Mouse (Mus musculus) CH12.LX (cell line): Measurements from ENCODE around the gene Gas8. TPM values are rescaled to one million over a fixed set of nuclear protein-coding genes. Genes with fewer than 3 reads are reported as not detected.

Source experiments
- DNase-seq: peaks from one replicate; pipeline ENCODE4 v3.0.0-alpha.2; 2013; ENCODE audit errors: extremely low read depth
- H3K27ac ChIP-seq: 2 replicates; pipeline ENCODE4 v1.5.1; 2012; ENCODE audit warnings: low read depth, mild to moderate bottlenecking, control low read depth, moderate library complexity; ENCODE audit not compliant: insufficient read depth
- H3K27me3 ChIP-seq: replicated peaks from 2 replicates; pipeline ENCODE3; 2012; ENCODE audit warnings: inconsistent platforms
- H3K36me3 ChIP-seq, 2 experiments: replicated peaks in 1 of 2; 2 replicates each; pipeline versions ENCODE3 to v1.6.1; 2012; ENCODE audit warnings: inconsistent platforms in 1 of 2, low read length in 1 of 2, mild to moderate bottlenecking in 1 of 2, mixed read lengths in 1 of 2, moderate library complexity in 1 of 2; ENCODE audit not compliant: control insufficient read depth in 1 of 2, insufficient read depth in 1 of 2
- H3K4me1 ChIP-seq, 2 experiments: 2 replicates each; pipeline ENCODE4 v1.6.1; 2012; ENCODE audit warnings: inconsistent platforms in 1 of 2, moderate library complexity in 1 of 2; ENCODE audit not compliant: insufficient read depth in 2 of 2, control insufficient read depth in 1 of 2
- H3K4me2 ChIP-seq: 2 replicates; pipeline ENCODE4 v1.6.1; 2012; ENCODE audit warnings: low read depth, mild to moderate bottlenecking, control low read depth; ENCODE audit not compliant: poor library complexity, insufficient read depth, severe bottlenecking
- H3K4me3 ChIP-seq, 3 experiments: fragments of 150-350 bp in 1 of 3; sonication (generic) in 1 of 3; replicated peaks in 1 of 3; 2 replicates each; pipeline versions ENCODE3 to v1.5.1; 2011 to 2012; ENCODE audit warnings: low read depth in 2 of 3, low read length in 2 of 3, mild to moderate bottlenecking in 2 of 3, moderate library complexity in 2 of 3, control low read depth in 1 of 3, improper control_type of control experiment in 1 of 3, inconsistent platforms in 1 of 3, mixed read lengths in 1 of 3; ENCODE audit not compliant: poor library complexity in 1 of 3
- H3K79me2 ChIP-seq: replicated peaks from 2 replicates; pipeline ENCODE4 v1.6.1; 2012; ENCODE audit warnings: mild to moderate bottlenecking, moderate library complexity; ENCODE audit not compliant: control insufficient read depth, poor library complexity, insufficient read depth, severe bottlenecking; ENCODE audit errors: extremely low read depth
- H3K9ac ChIP-seq: 2 replicates; pipeline ENCODE4 v1.6.1; 2012; ENCODE audit warnings: low read depth, mild to moderate bottlenecking, control low read depth, moderate library complexity; ENCODE audit not compliant: insufficient read depth
- H3K9me3 ChIP-seq: replicated peaks from 2 replicates; pipeline ENCODE3; 2012; ENCODE audit warnings: low read length, inconsistent platforms, mixed read lengths
- BHLHE40 ChIP-seq: IDR thresholded peaks from 2 replicates; pipeline ENCODE4 v1.6.1; 2011; ENCODE audit warnings: mild to moderate bottlenecking, low read depth, low read length, improper control_type of control experiment
- CHD2 ChIP-seq: IDR thresholded peaks from 2 replicates; pipeline ENCODE4 v1.6.1; 2011; ENCODE audit warnings: low read length, improper control_type of control experiment
- CTCF ChIP-seq, 2 experiments: IDR thresholded peaks in 1 of 2; conservative IDR thresholded peaks in 1 of 2; 2 replicates each; pipeline ENCODE4 v1.5.1; 2011 to 2012; ENCODE audit warnings: low read depth in 2 of 2, low read length in 2 of 2, improper control_type of control experiment in 1 of 2, inconsistent platforms in 1 of 2, mild to moderate bottlenecking in 1 of 2, moderate library complexity in 1 of 2
- ELF1 ChIP-seq: IDR thresholded peaks from 2 replicates; pipeline ENCODE4 v1.6.1; 2014; ENCODE audit warnings: low read depth, mild to moderate bottlenecking, inconsistent platforms, low read length, improper control_type of control experiment
- EP300 ChIP-seq: IDR thresholded peaks from 2 replicates; pipeline ENCODE4 v1.6.1; 2011; ENCODE audit warnings: low read length, improper control_type of control experiment
- GABPA ChIP-seq: IDR thresholded peaks from 2 replicates; pipeline ENCODE4 v1.6.1; 2012; ENCODE audit warnings: low read depth, low read length, improper control_type of control experiment, inconsistent platforms; ENCODE audit not compliant: insufficient replicate concordance
- HCFC1 ChIP-seq: IDR thresholded peaks from 2 replicates; pipeline ENCODE4 v1.6.1; 2012; ENCODE audit warnings: low read depth, mild to moderate bottlenecking, inconsistent platforms, low read length, improper control_type of control experiment
- IRF4 ChIP-seq: IDR thresholded peaks from 2 replicates; pipeline ENCODE4 v1.6.1; 2014; ENCODE audit warnings: low read depth, mild to moderate bottlenecking, inconsistent platforms, low read length, improper control_type of control experiment
- MAFK ChIP-seq: IDR thresholded peaks from 2 replicates; pipeline ENCODE4 v1.6.1; 2011; ENCODE audit warnings: low read length, improper control_type of control experiment; ENCODE audit not compliant: insufficient replicate concordance
- MAX ChIP-seq: IDR thresholded peaks from 2 replicates; pipeline ENCODE4 v1.6.1; 2011; ENCODE audit warnings: low read length, improper control_type of control experiment
- MXI1 ChIP-seq: IDR thresholded peaks from 2 replicates; pipeline ENCODE4 v1.6.1; 2011; ENCODE audit warnings: mild to moderate bottlenecking, low read depth, low read length, improper control_type of control experiment
- MYC ChIP-seq: IDR thresholded peaks from 2 replicates; pipeline ENCODE4 v1.6.1; 2011; ENCODE audit warnings: low read depth, mild to moderate bottlenecking, improper control_type of control experiment, low read length
- PAX5 ChIP-seq: IDR thresholded peaks from 2 replicates; pipeline ENCODE4 v1.6.1; 2012; ENCODE audit warnings: low read length, inconsistent platforms, mixed read lengths
- POLR2A ChIP-seq: IDR thresholded peaks from 2 replicates; pipeline ENCODE4 v1.6.1; 2011; ENCODE audit warnings: low read depth, mild to moderate bottlenecking, improper control_type of control experiment, low read length
- POLR2AphosphoS2 ChIP-seq: IDR thresholded peaks from 2 replicates; pipeline ENCODE4 v1.6.1; 2011; ENCODE audit warnings: low read depth, low read length, improper control_type of control experiment
- RAD21 ChIP-seq: IDR thresholded peaks from 2 replicates; pipeline ENCODE4 v1.6.1; 2011; ENCODE audit warnings: low read depth, mild to moderate bottlenecking, low read length, improper control_type of control experiment, moderate library complexity
- RCOR1 ChIP-seq: conservative IDR thresholded peaks from 2 replicates; pipeline ENCODE4 v1.6.1; 2012; ENCODE audit warnings: low read depth, mild to moderate bottlenecking, inconsistent platforms, low read length, improper control_type of control experiment
- SMC3 ChIP-seq: IDR thresholded peaks from 2 replicates; pipeline ENCODE4 v1.6.1; 2011; ENCODE audit warnings: low read depth, low read length, improper control_type of control experiment
- TBP ChIP-seq: conservative IDR thresholded peaks from 2 replicates; pipeline ENCODE4 v1.6.1; 2011; ENCODE audit warnings: low read depth, low read length, improper control_type of control experiment
- TCF12 ChIP-seq: IDR thresholded peaks from 2 replicates; pipeline ENCODE4 v1.6.1; 2014; ENCODE audit warnings: low read depth, mild to moderate bottlenecking, inconsistent platforms, low read length, improper control_type of control experiment
- UBTF ChIP-seq: IDR thresholded peaks from 2 replicates; pipeline ENCODE4 v1.6.1; 2012; ENCODE audit warnings: low read depth, mild to moderate bottlenecking, inconsistent platforms, low read length, improper control_type of control experiment, moderate library complexity
- ZC3H11A ChIP-seq: IDR thresholded peaks from 2 replicates; pipeline ENCODE4 v1.6.1; 2012; ENCODE audit warnings: low read depth, mild to moderate bottlenecking, inconsistent platforms, low read length, improper control_type of control experiment
- ZKSCAN1 ChIP-seq: IDR thresholded peaks from 2 replicates; pipeline ENCODE4 v1.6.1; 2012; ENCODE audit warnings: low read depth, inconsistent platforms, low read length, improper control_type of control experiment, borderline replicate concordance
- dilution Hi-C: fragments of 300-500 bp; cut with MboI; formaldehyde crosslinking; loops from 2 replicates; pipeline ENCODE4 v1.14.3; 2020; ENCODE audit warnings: low sequenced_read_pairs; ENCODE audit not compliant: extremely low pct_unique_long_range_greater_than_20kb, extremely low pct_ligation_motif_present
- in situ Hi-C: fragments of 300-500 bp; cut with MboI; formaldehyde crosslinking; loops from 3 replicates; pipeline ENCODE4 v1.14.3; 2019; ENCODE audit warnings: low sequenced_read_pairs, low pct_ligation_motif_present, low pct_unique_long_range_greater_than_20kb, mixed read lengths
- polyA plus RNA-seq: library from polyadenylated mRNA; unstranded; fragments of >175 nt; gene quantifications from 2 replicates; pipeline ENCODE4 v1.2.1, GENCODE M21; 2012; ENCODE audit warnings: low read depth; ENCODE audit not compliant: insufficient read length
- total RNA-seq, 2 experiments: library from RNA; depleted of rRNA; stranded (reverse); fragments of 300-350 nt in 1 of 2; fragments of >200 nt in 1 of 2; gene quantifications; 2 replicates each; pipeline ENCODE4 v1.2.3; 2012 to 2014

Gene Gas8
- total and polyA plus RNA-seq, 3 experiments, result 6.0 to 22.0 (median 15.2) TPM

DNA sequence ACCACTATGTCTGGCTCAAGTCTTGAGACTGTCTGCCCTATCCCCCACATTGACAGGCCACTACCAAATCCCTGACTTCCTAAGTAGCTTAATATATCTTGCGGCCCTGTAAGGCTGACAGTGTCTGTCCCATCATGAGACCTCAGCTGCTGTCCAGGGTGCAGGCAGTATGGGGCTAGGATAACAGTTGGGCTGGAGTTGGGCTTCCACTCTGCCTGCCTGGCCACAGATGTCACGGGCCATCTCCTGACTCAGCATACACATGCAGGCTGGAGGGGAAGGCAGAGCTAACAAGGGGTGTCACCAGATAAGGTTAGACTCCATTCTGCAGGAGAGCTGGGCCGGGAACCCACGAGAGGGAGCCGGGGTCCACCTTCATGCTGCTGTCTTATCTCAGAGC lies 11.5 kb upstream of the Gas8 start:
- Histone ChIP-seq H3K27ac (no peak overlapping the region), H3K9me3 (peaks cover 11% of the 10 kb centered on the region), H3K4me3 (no peak overlapping the region), H3K36me3 (peaks cover 44 to 84% of the 10 kb centered on the region in 2 experiments), H3K27me3 (no peaks in the 10 kb centered on the region), H3K9ac (no peak overlapping the region), H3K4me2 (no peak overlapping the region), H3K4me1 (no peaks in the 10 kb centered on the region), H3K79me2 (no peaks in the 10 kb centered on the region)
- in situ Hi-C loops (no loop called here), dilution Hi-C loops (no loop called here)
- TF ChIP-seq EP300 (no peak), ZC3H11A (no peak), HCFC1 (no peak), UBTF (no peak), POLR2AphosphoS2 (no peak), ELF1 (no peak), ZKSCAN1 (no peak), BHLHE40 (no peak), MAFK (no peak), SMC3 (no peak), RCOR1 (no peak), PAX5 (no peak), RAD21 (no peak), CHD2 (no peak), GABPA (no peak), POLR2A (no peak), TBP (no peak), IRF4 (no peak), TCF12 (no peak), MAX (no peak)
- no peak for DNase-seq

DNA sequence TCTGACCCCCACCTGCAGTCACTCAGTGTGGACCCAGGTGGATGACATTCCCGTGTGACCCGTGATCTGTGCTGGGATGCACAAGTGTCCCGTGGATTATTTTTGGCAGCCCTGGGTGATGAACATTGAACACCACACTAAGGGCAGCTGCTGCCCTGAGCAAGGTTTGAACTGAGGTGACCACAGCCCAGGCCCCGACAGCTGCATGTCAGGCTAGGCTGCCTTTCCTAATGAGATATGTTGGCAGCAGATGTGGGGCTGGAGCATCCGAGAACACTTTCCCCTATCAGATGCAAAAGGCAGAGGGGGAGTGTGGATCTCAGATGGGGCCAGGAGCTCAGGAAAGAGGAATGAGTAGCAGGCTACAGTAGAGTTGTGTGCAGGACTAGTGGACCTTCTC lies 7.8 kb upstream of the Gas8 start:
- Histone ChIP-seq H3K79me2 (no peaks in the 10 kb centered on the region), H3K9me3 (no peaks in the 10 kb centered on the region), H3K27me3 (peaks cover 32% of the 10 kb centered on the region), H3K27ac (no peak overlapping the region), H3K9ac (no peak overlapping the region), H3K4me2 (no peak overlapping the region), H3K4me3 (no peak overlapping the region), H3K4me1 (peaks cover 0 to 6% of the 10 kb centered on the region in 2 experiments; a peak in 2 of 4 replicates), H3K36me3 (peaks cover 21 to 48% of the 10 kb centered on the region in 2 experiments)
- DNase-seq, result no peak
- in situ Hi-C loops (no loop called here), dilution Hi-C loops (no loop called here)
- TF ChIP-seq MXI1, result no peak
- no peak for TF ChIP-seq CTCF (conservative IDR thresholded peaks at IDR 0.05 in 1 of 2, IDR thresholded peaks at IDR 0.05 in 1 of 2; ENCODE audit: low read depth in 2 of 2, low read length in 2 of 2)
- TF ChIP-seq PAX5, result no peak
- no peak for TF ChIP-seq UBTF
- TF ChIP-seq MYC, result no peak
- TF ChIP-seq SMC3, result no peak
